Mouse (Mus musculus): ENCODE measurements around the gene Prr7. TPM values are rescaled to one million over a fixed set of nuclear protein-coding genes. Genes with fewer than 3 reads are reported as not detected.
"Not testable (repeated sequence)": the region's sequence is repeated elsewhere in the genome, so short reads cannot be mapped to it uniquely, and the experiment has no call there.

Gene Prr7
- total RNA-seq (2014; fragmentation: Nextera tagmentation) (1.9 TPM in 1 of 2 replicates, not detected in the other), total RNA-seq (2017) (1.6 TPM in 1 of 2 replicates, not detected in the other)

DNA sequence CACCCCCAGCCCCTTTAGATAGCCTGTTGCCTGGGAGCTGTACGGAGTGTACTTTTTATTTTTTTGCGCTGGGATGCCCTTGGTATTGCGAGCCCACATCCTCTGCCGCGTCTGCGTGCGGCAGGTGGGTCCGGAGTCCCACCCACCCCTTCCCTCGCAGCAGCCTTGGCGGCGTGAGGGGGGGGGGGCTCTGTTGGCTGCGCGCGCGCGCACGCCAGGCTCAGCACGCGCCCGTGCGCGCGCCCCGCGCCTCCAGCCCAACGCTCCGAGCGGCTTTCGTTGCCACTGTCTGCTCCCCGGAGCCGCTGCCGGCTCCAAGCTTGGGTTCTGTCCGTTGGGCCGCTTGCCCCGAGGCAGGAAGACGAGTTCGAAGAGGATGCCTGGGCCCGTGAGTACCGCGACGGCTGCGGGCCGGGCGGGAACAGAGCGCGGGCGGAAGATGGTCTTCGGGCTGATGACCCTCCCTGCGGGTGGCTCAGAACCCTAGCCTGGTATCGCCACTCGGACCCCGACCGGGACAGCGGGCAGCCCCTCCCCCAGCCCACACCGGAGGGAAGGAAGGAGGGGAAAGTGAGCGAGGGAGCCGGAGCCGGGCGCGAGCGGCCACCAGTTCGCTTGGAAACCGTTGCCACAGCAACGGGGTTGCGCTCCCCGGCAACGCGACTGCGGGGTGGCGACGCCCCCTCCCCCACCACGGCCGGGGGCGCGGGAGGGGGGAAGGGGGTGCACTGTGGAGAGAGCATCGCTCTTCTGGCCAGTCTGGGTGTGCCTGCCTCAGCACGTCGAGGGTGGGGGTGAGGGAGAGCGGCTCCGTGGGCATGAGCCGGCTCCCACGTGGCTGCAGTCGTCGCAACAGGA, at the start of gene Prr7:
Prr7 (plus strand) TSS at position 241 of the 858 bp plus-strand sequence.
- ATAC-seq (replicated peaks; ENCODE audit: poor library complexity, severe bottlenecking), result peak; percentile 15

DNA sequence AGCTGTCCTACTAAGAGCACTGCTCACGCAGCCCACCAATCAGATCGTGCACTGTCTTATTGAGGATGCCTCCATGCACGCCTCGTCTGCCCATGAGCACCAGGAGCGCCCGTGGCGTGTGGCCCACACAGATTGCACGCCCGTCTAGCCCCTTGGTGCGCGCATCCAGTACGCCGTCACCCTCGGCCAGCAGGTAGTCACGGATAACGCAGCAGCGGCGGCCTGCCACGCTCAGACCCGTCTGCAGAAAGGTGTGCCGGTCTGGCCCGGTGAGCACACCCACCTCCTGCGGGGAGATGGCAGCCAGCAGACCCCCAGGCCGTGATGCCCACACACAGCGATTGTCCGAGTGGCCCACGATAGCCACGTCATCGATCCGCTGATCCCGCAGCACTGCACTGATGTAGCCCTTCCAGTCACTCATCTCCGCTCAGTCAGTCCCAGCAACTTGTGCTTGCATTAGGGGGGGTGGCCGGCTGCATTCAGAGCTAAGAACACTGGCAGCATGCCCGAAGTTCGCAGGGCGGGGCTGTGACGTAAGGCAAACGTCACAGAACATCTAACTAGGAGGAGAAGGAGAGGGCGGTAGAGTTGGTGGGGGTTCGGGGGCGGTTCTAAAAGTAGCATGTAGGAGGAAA, 49.2 kb upstream of the Prr7 start, which contains the start of gene Pfn3:
Pfn3 (minus strand) TSS at position 490 of the 638 bp plus-strand sequence.
- peak; percentile 5; the same call in 1 of the 2 replicates for ATAC-seq (replicated peaks; ENCODE audit: poor library complexity, severe bottlenecking)

DNA sequence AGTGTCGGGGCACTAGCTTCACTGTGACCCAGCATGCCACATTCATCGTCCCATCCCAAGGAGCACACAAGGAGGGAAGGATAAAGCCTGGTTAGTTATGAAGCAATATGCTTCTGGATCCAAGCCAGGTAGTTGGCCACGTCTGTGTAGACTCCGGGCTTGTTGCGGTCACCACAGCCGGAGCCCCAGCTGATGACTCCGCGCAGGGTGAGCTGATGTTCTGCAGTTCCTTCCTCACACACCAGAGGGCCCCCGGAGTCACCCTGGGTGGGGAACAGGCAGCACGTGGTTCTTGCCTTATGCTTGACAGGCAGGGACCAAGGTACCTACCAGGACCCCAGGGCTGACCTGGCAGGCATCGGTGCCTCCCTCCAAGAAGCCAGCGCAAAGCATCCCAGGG, 46.1 kb upstream of the Prr7 start:
- ATAC-seq (replicated peaks; ENCODE audit: poor library complexity, severe bottlenecking), result peak; percentile 66

DNA sequence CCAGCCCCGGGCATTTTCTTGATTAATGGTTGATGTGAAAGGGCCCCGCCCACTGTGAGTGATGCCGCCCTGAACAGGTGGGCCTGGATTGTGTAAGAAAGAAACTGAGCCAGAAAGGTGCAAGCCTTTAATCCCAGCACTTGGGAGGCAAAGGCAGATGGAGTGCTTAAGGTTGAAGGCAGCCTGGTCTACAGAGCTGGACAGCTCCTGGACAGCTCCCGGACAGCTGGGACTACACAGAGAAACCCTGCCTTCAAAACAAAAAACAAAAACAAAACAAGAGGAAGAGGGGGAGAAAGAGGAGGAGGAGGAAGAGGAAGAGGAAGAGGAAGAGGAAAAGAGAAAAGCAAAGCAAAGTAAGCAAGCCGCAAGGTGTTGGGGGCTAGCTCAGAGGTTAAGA, 44.9 kb upstream of the Prr7 start:
- no peak for ATAC-seq (replicated peaks; ENCODE audit: poor library complexity, severe bottlenecking)

GRCm38 (mm10) chr13:55420018-55420932, 43.8 kb upstream of the Prr7 start:
- peak; percentile 29 for ATAC-seq (replicated peaks; ENCODE audit: poor library complexity, severe bottlenecking)

DNA sequence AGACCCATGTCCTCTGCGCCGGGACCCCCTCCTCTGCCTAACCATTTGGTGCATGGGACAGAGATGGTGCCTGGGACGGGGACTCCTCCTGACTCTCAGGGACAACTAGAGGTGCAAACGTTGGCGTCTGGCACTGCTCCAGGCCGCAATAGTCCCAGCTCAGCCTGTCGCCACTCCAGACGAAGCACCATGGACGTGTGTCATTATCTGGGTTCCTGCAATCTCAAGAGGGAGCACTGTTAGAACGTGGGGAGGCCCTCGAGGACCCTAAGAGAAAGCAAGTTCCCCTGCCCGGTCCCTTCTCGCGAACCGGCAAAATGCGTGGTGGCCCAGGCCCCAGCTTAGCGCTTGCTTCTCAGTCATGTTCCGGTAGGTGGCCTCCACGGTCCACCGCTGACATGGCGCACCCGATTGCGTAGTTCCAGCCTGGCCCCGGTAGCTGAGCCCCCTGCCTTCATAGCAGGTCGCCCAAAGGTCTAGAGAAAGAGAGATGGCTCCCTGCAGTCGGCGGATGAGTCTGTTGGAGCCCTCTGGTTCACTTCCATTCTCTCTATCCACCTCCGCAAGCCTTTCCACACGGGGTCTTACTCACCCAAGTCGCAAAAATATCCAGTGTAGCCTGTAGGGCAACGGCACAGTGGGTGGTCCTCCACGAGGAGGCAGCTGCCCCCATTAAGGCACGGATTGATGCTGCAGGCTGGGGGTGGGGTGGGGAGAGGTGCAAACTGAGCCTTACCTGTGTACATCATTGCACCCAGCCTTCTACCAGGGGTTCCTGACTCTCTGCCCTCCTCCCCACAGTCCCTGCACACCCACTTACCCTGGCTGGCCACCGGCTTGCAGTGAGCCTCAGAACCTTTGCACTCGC, 42.9 kb upstream of the Prr7 start:
- peak; percentile 67 for ATAC-seq (replicated peaks; ENCODE audit: poor library complexity, severe bottlenecking)

DNA sequence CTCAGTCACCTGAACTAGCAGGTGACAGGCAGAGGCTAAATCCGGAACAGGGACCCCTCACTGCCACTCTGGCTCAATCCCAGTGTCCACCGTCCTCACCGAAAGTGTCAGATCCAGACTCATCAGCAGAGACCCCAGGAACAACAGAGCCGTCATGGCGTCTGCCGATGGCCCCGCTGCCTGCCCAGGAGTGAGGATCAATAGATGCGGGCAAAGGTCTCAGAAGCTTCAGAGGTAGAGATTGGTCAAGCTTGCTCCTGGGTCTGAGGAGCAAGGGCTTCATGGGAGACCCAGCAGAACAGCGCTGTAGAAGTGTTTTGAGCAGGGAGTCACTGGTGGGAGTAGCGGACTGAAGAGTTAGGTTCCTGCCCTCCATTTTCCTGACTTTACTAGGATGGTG, 37.5 kb upstream of the Prr7 start, which contains the start of gene F12:
F12 (minus strand) TSS at position 181 of the 400 bp plus-strand sequence.
- no peak for ATAC-seq (replicated peaks; ENCODE audit: poor library complexity, severe bottlenecking)

GRCm38 (mm10) chr13:55429226-55429888, 34.7 kb upstream of the Prr7 start:
- peak; percentile 88 for ATAC-seq (replicated peaks; ENCODE audit: poor library complexity, severe bottlenecking)

DNA sequence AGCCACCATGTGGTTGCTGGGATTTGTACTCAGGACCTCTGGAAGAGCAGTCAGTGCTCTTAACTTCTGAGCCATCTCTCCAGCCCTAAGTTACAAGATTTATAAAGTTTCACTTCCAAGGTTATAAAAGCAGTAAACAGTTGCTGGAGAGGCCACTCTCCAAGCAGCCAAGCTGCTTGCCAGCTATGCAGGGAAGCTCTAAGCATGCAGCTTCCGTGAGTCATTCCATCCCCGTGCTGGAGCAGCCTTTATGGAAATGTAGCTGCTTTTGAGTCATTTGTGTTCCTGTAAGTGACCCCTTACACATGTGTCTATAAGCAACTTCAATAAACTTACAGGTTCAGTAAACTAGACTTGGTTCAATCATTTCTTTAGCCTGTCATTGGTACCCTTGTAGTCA, 33.5 kb upstream of the Prr7 start:
- ATAC-seq (replicated peaks; ENCODE audit: poor library complexity, severe bottlenecking), result no peak

DNA sequence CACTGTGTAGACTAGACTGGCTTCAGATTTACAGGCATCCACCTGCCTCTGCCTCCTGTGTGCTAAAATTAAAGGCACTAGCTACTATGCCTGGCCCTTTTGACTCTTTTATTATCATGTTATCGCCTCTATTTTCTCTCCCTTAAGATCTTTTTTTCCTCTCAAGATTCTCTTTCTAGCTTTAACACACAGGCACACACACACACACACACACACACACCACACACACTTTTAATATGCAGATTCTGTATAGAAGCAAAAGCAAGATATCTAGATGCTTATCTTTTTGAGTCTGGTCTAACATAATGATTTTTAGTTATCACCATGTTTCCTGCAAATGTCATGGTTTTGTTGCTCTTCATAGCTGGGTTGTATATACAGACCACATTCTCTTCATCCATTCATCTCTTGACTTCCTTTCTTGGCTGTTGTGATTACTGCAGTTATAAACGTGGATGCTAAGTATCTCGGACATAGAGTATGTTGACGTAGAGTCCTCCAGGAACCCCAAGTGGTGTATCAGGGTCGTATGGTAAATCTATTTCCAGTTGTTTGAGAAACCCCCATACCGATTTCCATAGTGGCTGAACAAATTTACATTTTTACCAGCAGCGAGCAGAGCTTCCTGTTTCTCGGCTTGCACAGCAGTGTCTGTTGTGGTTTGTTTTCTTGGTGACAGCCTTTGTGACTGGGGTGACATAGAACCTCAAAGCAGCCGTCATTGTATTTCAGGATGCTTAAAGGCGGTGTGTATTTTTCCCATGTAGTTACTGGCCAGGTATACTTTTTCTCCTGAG, 32.0 kb upstream of the Prr7 start:
- peak; percentile 64 for ATAC-seq (replicated peaks; ENCODE audit: poor library complexity, severe bottlenecking)

DNA sequence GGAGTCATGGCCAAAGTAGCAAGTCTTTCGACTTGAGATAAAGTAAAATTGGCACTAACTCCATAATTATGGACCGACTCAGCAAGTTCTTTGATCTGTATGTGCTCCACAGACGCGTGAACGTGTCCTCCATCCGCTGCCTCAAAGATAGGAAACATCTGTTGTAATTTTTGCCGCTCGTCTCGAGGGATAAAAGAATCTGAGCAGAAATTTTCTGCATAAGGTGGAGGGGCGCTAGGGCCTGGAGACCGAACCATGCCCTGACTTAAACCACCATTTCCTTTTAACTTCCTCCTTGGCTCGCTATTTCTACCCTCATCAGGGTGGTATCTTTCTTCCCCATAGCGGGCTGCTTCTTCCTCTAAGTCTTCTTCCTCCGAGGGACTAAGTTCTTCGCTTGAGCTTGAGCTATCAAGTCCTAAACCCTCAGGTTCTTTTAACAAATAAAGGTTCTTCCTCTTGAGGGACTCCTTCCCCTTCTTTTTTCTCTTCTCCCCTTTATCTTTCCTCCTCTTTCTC, 26.9 kb upstream of the Prr7 start:
- ATAC-seq (replicated peaks; ENCODE audit: poor library complexity, severe bottlenecking), result not testable (repeated sequence)

- no peak for ATAC-seq (replicated peaks; ENCODE audit: poor library complexity, severe bottlenecking)
Measured at GRCm38 (mm10) chr13:55443799-55444285, 20.2 kb upstream of the Prr7 start.

- ATAC-seq (replicated peaks; ENCODE audit: poor library complexity, severe bottlenecking), result peak; percentile 9
Measured at GRCm38 (mm10) chr13:55444286-55444936, 19.7 kb upstream of the Prr7 start.

GRCm38 (mm10) chr13:55444937-55445315, 19.1 kb upstream of the Prr7 start, which contains the start of gene Grk6:
TSS of gene Grk6 (plus strand) at chr13:55445072.
- ATAC-seq (replicated peaks; ENCODE audit: poor library complexity, severe bottlenecking), result peak; percentile 70

DNA sequence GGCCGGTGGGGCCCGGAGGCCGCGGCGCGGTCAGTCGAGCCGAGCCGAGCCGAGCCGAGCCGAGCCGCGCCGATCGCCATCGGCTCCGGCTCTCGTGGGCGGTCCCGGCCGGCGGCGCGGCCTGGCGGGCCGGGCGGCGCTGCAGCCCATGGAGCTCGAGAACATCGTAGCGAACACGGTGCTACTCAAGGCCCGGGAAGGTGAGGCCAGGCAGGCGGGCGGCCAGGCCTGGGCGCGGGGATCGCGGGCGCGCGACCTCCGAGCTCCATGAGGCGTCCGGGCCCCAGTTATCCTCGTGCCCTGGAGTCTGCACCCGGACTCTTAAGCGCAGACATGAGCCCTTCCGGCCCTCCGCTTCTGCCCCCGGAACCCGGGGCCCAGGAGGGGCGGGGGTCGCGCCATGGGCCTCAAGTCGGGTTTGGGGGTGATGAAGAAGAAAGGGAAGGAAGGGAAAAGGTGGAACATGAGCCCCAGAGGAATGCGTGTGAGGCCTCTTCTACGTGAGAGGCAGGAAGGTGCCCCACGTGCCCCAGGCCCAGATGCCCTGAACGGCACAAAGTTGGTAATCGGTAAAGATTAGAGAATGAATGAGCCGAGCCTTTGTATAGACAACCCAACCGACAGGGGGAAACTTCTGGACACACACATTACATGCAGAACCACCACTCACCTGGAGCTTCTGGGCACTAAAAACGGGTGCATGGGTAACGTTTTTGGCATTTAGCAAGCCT, 18.5 kb upstream of the Prr7 start:
- ATAC-seq (replicated peaks; ENCODE audit: poor library complexity, severe bottlenecking), result no peak

GRCm38 (mm10) chr13:55446483-55447105, 17.5 kb upstream of the Prr7 start:
- ATAC-seq (replicated peaks; ENCODE audit: poor library complexity, severe bottlenecking), result no peak

All from granulocyte monocyte progenitor cell, adult 5-6 weeks (primary cell).